Mouse (Mus musculus) left cerebral cortex, postnatal 36 days (tissue): ENCODE measurements at regions not wholly inside any gene's neighbourhood (a gene's known extent, or its start where the extent isn't known, plus 50 kb on each side); places are given as distances from the start of the nearest gene placed in this dataset.
"Not testable (repeated sequence)": the region's sequence is repeated elsewhere in the genome, so short reads cannot be mapped to it uniquely, and the experiment has no call there.

Experiments used
- DNase-seq, 2 experiments: peaks; one replicate each; pipeline ENCODE4 v3.0.0; 2021 to 2022; ENCODE audit warnings: low spot score in 2 of 2, mixed read lengths in 1 of 2
- intact Hi-C: fragments of 180-260 bp; cut with DNase I; formaldehyde crosslinking; loops from one replicate; pipeline ENCODE4 v1.15.1; 2025

GRCm38 (mm10) chr10:23733679-23734078 is 53.4 kb downstream of the Rps12 start:
- no peak for DNase-seq
- intact Hi-C loops: no loop called here

- intact Hi-C loops, DNase-seq: not testable (repeated sequence)
Observed at GRCm38 (mm10) chr10:23725960-23726714, 60.9 kb downstream of the Rps12 start.

GRCm38 (mm10) chr10:23718124-23718523 is 69.0 kb downstream of the Rps12 start:
- intact Hi-C loops: no loop called here
- no peak for DNase-seq

- intact Hi-C loops: no loop called here
- DNase-seq: no peak
Observed at GRCm38 (mm10) chr10:23715511-23715910, 71.6 kb downstream of the Rps12 start.

- intact Hi-C loops: no loop called here
- DNase-seq: no peak
Observed at GRCm38 (mm10) chr10:23715101-23715500, 72.0 kb downstream of the Rps12 start.

- intact Hi-C loops: no loop called here
- no peak for DNase-seq
Observed at GRCm38 (mm10) chr10:23712691-23713378, 74.2 kb downstream of the Rps12 start.

- intact Hi-C loops: no loop called here
- no peak for DNase-seq
Observed at GRCm38 (mm10) chr10:23711416-23712171, 75.5 kb downstream of the Rps12 start.

- intact Hi-C loops: no loop called here
- no peak for DNase-seq
Observed at GRCm38 (mm10) chr10:23710999-23711398, 76.1 kb downstream of the Rps12 start.

- no peak for DNase-seq
- intact Hi-C loops: no loop called here
Observed at GRCm38 (mm10) chr10:23708261-23708660, 78.8 kb downstream of the Rps12 start.

GRCm38 (mm10) chr10:23707141-23707540 is 79.9 kb downstream of the Rps12 start:
- intact Hi-C loops: no loop called here
- DNase-seq: no peak

GRCm38 (mm10) chr10:23704048-23704447 is 83.0 kb downstream of the Rps12 start:
- DNase-seq: no peak
- intact Hi-C loops: no loop called here

GRCm38 (mm10) chr10:23691291-23691690 is 95.8 kb downstream of the Rps12 start:
- intact Hi-C loops: no loop called here
- DNase-seq: no peak

GRCm38 (mm10) chr10:23686969-23687368 is 100.1 kb downstream of the Rps12 start:
- no peak for DNase-seq
- intact Hi-C loops: no loop called here

- no peak for DNase-seq
- intact Hi-C loops: no loop called here
Observed at GRCm38 (mm10) chr10:23683078-23683477, 104.0 kb downstream of the Rps12 start.

- intact Hi-C loops: no loop called here
- no peak for DNase-seq
Observed at GRCm38 (mm10) chr10:23675911-23676310, 111.2 kb downstream of the Rps12 start.

- DNase-seq: no peak
- intact Hi-C loops: no loop called here
Observed at GRCm38 (mm10) chr10:23674633-23675515, 112.2 kb downstream of the Rps12 start.

- intact Hi-C loops: no loop called here
- DNase-seq: no peak
Observed at GRCm38 (mm10) chr10:23672296-23672695, 114.8 kb downstream of the Rps12 start.

- DNase-seq: no peak
- intact Hi-C loops: no loop called here
Observed at GRCm38 (mm10) chr10:23671494-23671893, 115.6 kb downstream of the Rps12 start.

GRCm38 (mm10) chr10:23665916-23666315 is 121.2 kb downstream of the Rps12 start:
- intact Hi-C loops: not testable (repeated sequence)

GRCm38 (mm10) chr10:23626201-23626600 is 160.9 kb downstream of the Rps12 start:
- no peak for DNase-seq

More at GRCm38 (mm10) chr10:23665916-23666315, 121.2 kb downstream of the Rps12 start:
- DNase-seq: not testable (repeated sequence)

More at GRCm38 (mm10) chr10:23626201-23626600, 160.9 kb downstream of the Rps12 start:
- intact Hi-C loops: no loop called here
